Mouse (Mus musculus): ENCODE results near the gene Ccdc167.

DNA sequence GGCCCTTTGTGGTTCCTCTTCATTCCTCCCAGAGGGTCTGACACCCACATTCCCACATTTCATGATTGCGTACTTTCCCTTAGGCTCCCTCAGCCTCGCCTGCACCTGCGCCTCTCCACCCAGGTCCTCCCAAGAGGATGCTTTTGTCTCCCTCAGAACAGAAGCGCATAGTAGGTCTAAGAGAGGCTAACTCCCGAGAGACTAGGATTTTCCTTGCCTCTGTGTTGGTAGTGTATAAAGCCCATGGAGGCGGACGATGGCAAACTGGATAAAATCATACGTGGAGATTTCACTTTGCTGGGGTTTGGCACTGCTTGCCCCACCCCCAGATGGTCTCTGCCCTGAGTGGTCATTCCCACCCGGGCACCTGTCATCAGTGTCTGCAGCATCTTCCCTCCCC, 48.5 kb upstream of the Ccdc167 start:
- TF ChIP-seq POLR2A (IDR thresholded peaks at IDR 0.05; ENCODE audit: low read depth, low read length) (no peak), CTCF (IDR thresholded peaks at IDR 0.05; ENCODE audit: borderline replicate concordance, insufficient read depth, low read length) (no peak)

All from embryonic fibroblast, embryonic 13.5 days (primary cell).